Comparison of ENCODE assay signal across 13 mouse cellular contexts in the genomic region with DNA sequence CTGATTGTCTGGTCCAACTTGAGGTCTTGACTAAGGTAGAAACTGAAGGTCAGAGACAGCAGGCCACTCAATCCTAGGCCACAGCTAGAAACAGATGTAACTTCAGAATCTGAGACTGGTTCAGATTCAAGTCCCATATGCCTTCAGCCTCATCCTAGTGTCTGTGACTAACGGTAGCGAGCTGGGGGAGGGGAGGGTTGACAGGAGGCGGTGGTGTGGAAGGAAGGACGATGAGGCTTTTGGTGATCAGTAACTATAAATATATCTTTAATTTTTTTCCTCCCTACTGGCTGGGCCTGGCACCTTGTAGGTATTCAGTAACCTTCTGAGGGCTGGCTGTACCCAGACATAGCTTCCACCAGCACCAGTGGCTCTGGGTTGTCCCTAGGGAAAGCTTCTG. TPM values are rescaled to one million over a fixed set of nuclear protein-coding genes. Genes with fewer than 3 reads are reported as not detected.
A peak's percentile ranks its signal among the peaks of the same experiment; 100 is the strongest.
DNase-seq lines count a peak whose midpoint lies in the region; ATAC-seq and TF ChIP-seq lines count a peak whose summit lies in the region.
"Had no signal": no experiment of that assay in that cellular context is flagged by ENCODE, and none has a peak within 500 bp of the region (broad histone marks: within the 10 kb centered on the region; RNA-seq: fewer than 3 reads in every experiment).

No protein-coding gene starts in this region.

- H3K9ac ChIP-seq in intestine, embryonic 16.5 days (ENCODE audit: low read depth, low read length) = peak overlapping the region; percentile 34; the same call in 1 of the 2 replicates
- peak overlapping the region; percentile 86 for H3K9ac ChIP-seq in liver, embryonic 15.5 days
- H3K9ac ChIP-seq: hindbrain, embryonic 13.5 days had no signal

- TF ChIP-seq POLR2A in kidney, adult 2 months (IDR thresholded peaks at IDR 0.05; ENCODE audit: low read depth, low read length) = no peak

- no peaks in the 10 kb centered on the region for H3K36me3 ChIP-seq in kidney, adult 2 months (ENCODE audit: control insufficient read depth, insufficient read depth, low read length)
- H3K36me3 ChIP-seq in intestine, embryonic 16.5 days (ENCODE audit: control insufficient read depth, insufficient read depth, low read length) = no peaks in the 10 kb centered on the region
- peaks cover 28% of the 10 kb centered on the region for H3K36me3 ChIP-seq in liver, embryonic 15.5 days (replicated peaks)
- H3K36me3 ChIP-seq: hindbrain, embryonic 13.5 days had no signal

- peak overlapping the region; percentile 37 for H3K4me2 ChIP-seq in intestine, embryonic 16.5 days (ENCODE audit: low read depth, low read length)
- peak overlapping the region; percentile 97 for H3K4me2 ChIP-seq in liver, embryonic 15.5 days
- H3K4me2 ChIP-seq: hindbrain, embryonic 13.5 days had no signal

- no peak for TF ChIP-seq CTCF in kidney, adult 2 months (conservative IDR thresholded peaks at IDR 0.05; ENCODE audit: insufficient read depth, insufficient read length, low read depth, low read length)

- no peaks in the 10 kb centered on the region for H3K9me3 ChIP-seq in intestine, embryonic 16.5 days (ENCODE audit: control insufficient read depth, low read length)
- H3K9me3 ChIP-seq in liver, embryonic 15.5 days (replicated peaks) = no peaks in the 10 kb centered on the region
- H3K9me3 ChIP-seq: hindbrain, embryonic 13.5 days had no signal

- H3K27me3 ChIP-seq in kidney, adult 2 months (replicated peaks; ENCODE audit: control insufficient read depth, insufficient read depth, low read length) = no peaks in the 10 kb centered on the region
- no peaks in the 10 kb centered on the region for H3K27me3 ChIP-seq in intestine, embryonic 16.5 days (replicated peaks; ENCODE audit: control insufficient read depth, insufficient read depth, low read length)
- H3K27me3 ChIP-seq in liver, embryonic 15.5 days = no peaks in the 10 kb centered on the region

- H3K27ac ChIP-seq in kidney, adult 2 months (ENCODE audit: insufficient read depth, low read depth, low read length) = peak overlapping the region; percentile 56
- H3K27ac ChIP-seq in intestine, embryonic 16.5 days (ENCODE audit: low read length) = 0 out of 2 replicates have a peak overlapping the region, but pooled peaks have one; percentile 23
- H3K27ac ChIP-seq in liver, embryonic 15.5 days (replicated peaks) = peak overlapping the region; percentile 98
- H3K27ac ChIP-seq: hindbrain, embryonic 13.5 days had no signal

- ATAC-seq in intestine, embryonic 16.5 days = no peak
- no peak for ATAC-seq in liver, embryonic 15.5 days (ENCODE audit: insufficient read depth)
- no peak for ATAC-seq in cerebellum, adult (ENCODE audit: insufficient number of reproducible peaks, low FRiP score, low TSS enrichment)
- ATAC-seq: CD4-positive, CD25-positive, alpha-beta regulatory T cell, adult 4 months had no signal

- H3K4me3 ChIP-seq in kidney, adult 2 months (ENCODE audit: insufficient read depth, low read depth, low read length) = peak overlapping the region; percentile 49
- H3K4me3 ChIP-seq in intestine, embryonic 16.5 days (ENCODE audit: low read length) = peak overlapping the region; percentile 38
- H3K4me3 ChIP-seq in liver, embryonic 15.5 days (replicated peaks) = peak overlapping the region; percentile 71
- H3K4me3 ChIP-seq: hindbrain, embryonic 13.5 days had no signal

- DNase-seq in kidney, adult 2 months = peak; percentile 8
- no peak for DNase-seq in kidney, postnatal 4 days
- peak; percentile 57 for DNase-seq in c-Kit-positive CD71-positive TER-119-positive erythroid progenitor cells, embryonic 14.5 days (ENCODE audit: low spot score)
- DNase-seq in adrenal gland, postnatal 25 days = no peak
- DNase-seq: cerebellum, postnatal 25 days; lung, postnatal 36 days; midbrain, embryonic 14.5 days; thymus, postnatal 25 days had no signal

- WGBS in kidney, adult 2 months = 53% methylated on average over 4 of the region's 4 CpGs
- 64% methylated on average over 4 of the region's 4 CpGs for WGBS in intestine, embryonic 16.5 days
- WGBS in liver, embryonic 15.5 days (ENCODE audit: insufficient replicate concordance) = 23% methylated on average over 4 of the region's 4 CpGs

- H3K4me1 ChIP-seq in kidney, adult 2 months (ENCODE audit: control insufficient read depth, insufficient read depth, low read length) = peaks cover 19% of the 10 kb centered on the region; the same call in 1 of the 2 replicates
- H3K4me1 ChIP-seq in intestine, embryonic 16.5 days (ENCODE audit: control insufficient read depth, insufficient read depth, low read length) = peaks cover 50% of the 10 kb centered on the region
- H3K4me1 ChIP-seq in liver, embryonic 15.5 days (replicated peaks) = peaks cover 79% of the 10 kb centered on the region

RNA-seq across cellular contexts. Expression of gene Rab3il1, which starts 14.0 kb away (rescaled TPM):
- polyA plus RNA-seq in kidney, adult 2 months (2012; rRNA removed) = 66.0 and 90.9 TPM in 2 replicates
- polyA plus RNA-seq in intestine, embryonic 16.5 days (2015; fragmentation: Nextera tagmentation; extraction: Ambion mirVana) = 45.7 and 48.8 TPM in 2 replicates
- polyA plus RNA-seq in liver, embryonic 15.5 days (2015; fragmentation: Nextera tagmentation; extraction: Ambion mirVana) = 245 and 277 TPM in 2 replicates
- total RNA-seq in adrenal gland, postnatal 25 days (2021) = 3.5 and 5.8 TPM in 2 replicates
- polyA plus RNA-seq: CD4-positive, CD25-positive, alpha-beta regulatory T cell, adult 4 months had no signal

RNA-seq across cellular contexts. Expression of gene Best1, which starts 14.0 kb away (rescaled TPM):
- 0.33 and 0.38 TPM in 2 replicates for polyA plus RNA-seq in kidney, adult 2 months (2012; rRNA removed)
- 0.42 and 0.72 TPM in 2 replicates for polyA plus RNA-seq in intestine, embryonic 16.5 days (2015; fragmentation: Nextera tagmentation; extraction: Ambion mirVana)
- 0.09 and 0.12 TPM in 2 replicates for polyA plus RNA-seq in liver, embryonic 15.5 days (2015; fragmentation: Nextera tagmentation; extraction: Ambion mirVana)
- total RNA-seq in adrenal gland, postnatal 25 days (2021) = 0.97 TPM in 1 of 2 replicates, not detected in the other

RNA-seq across cellular contexts. Expression of gene Fads3, which starts 25.9 kb away (rescaled TPM):
- 382 and 459 TPM in 2 replicates for polyA plus RNA-seq in kidney, adult 2 months (2012; rRNA removed)
- 12.4 and 13.0 TPM in 2 replicates for polyA plus RNA-seq in intestine, embryonic 16.5 days (2015; fragmentation: Nextera tagmentation; extraction: Ambion mirVana)
- polyA plus RNA-seq in liver, embryonic 15.5 days (2015; fragmentation: Nextera tagmentation; extraction: Ambion mirVana) = 7.6 and 8.9 TPM in 2 replicates
- 9.5 and 15.1 TPM in 2 replicates for total RNA-seq in adrenal gland, postnatal 25 days (2021)
- polyA plus RNA-seq: CD4-positive, CD25-positive, alpha-beta regulatory T cell, adult 4 months had no signal

RNA-seq across cellular contexts. Expression of gene Fth1, which starts 35.0 kb away (rescaled TPM):
- 8,110 and 8,726 TPM in 2 replicates for polyA plus RNA-seq in kidney, adult 2 months (2012; rRNA removed)
- polyA plus RNA-seq in intestine, embryonic 16.5 days (2015; fragmentation: Nextera tagmentation; extraction: Ambion mirVana) = 2,278 and 2,351 TPM in 2 replicates
- polyA plus RNA-seq in liver, embryonic 15.5 days (2015; fragmentation: Nextera tagmentation; extraction: Ambion mirVana) = 3,441 and 3,837 TPM in 2 replicates
- total RNA-seq in adrenal gland, postnatal 25 days (2021) = 2,505 and 2,798 TPM in 2 replicates

Comparison
In these comparisons a context has a peak if more than half of its experiments do, and no peak if none do; other contexts are left out.
1. DNase-seq: peak in kidney, adult 2 months (single experiment) and c-Kit-positive CD71-positive TER-119-positive erythroid progenitor cells, embryonic 14.5 days (single experiment); none in kidney, postnatal 4 days (0 of 2) and adrenal gland, postnatal 25 days (single experiment).
2. H3K27ac ChIP-seq: peak in every context shown above with its lines; median percentile 98 in liver, embryonic 15.5 days; 56 in kidney, adult 2 months; 23 in intestine, embryonic 16.5 days.
3. RNA of gene Fads3, which starts 25.9 kb away (polyA plus RNA-seq): 382 to 459 TPM in kidney, adult 2 months; 12.4 to 13.0 TPM in intestine, embryonic 16.5 days and 7.6 to 8.9 TPM in liver, embryonic 15.5 days; every median in the first group is over 10 times any median in the second.
4. Peak in every context shown above with its lines, with median percentiles within 50 percentile points of each other: H3K4me3 ChIP-seq.